Mouse (Mus musculus) embryonic facial prominence, embryonic 14.5 days (tissue): Measurements from ENCODE around the gene Emx1. TPM values are rescaled to one million over a fixed set of nuclear protein-coding genes. Genes with fewer than 3 reads are reported as not detected.

Source experiments
- ATAC-seq: fragments of 200-750 bp; cut with Nextera tagmentation; 2 replicates; pipeline ENCODE4 v1.8.0; 2017; ENCODE audit warnings: low read depth, moderate number of reproducible peaks, moderate TSS enrichment
- DNase-seq: peaks from one replicate; pipeline ENCODE4 v3.0.0-alpha.2; 2015; ENCODE audit warnings: low spot score
- H3K27ac ChIP-seq: fragments of 300-500 bp; sonication (generic); replicated peaks from 2 replicates; pipeline ENCODE4 v1.5.1; 2014; ENCODE audit warnings: low read depth, mild to moderate bottlenecking, low read length, moderate library complexity
- H3K27me3 ChIP-seq: fragments of 300-500 bp; sonication (generic); replicated peaks from 2 replicates; pipeline ENCODE4 v1.6.1; 2014; ENCODE audit warnings: low read length; ENCODE audit not compliant: control insufficient read depth, insufficient read depth
- H3K36me3 ChIP-seq: fragments of 300-500 bp; sonication (generic); 2 replicates; pipeline ENCODE4 v1.6.1; 2014; ENCODE audit warnings: low read length, mixed read lengths; ENCODE audit not compliant: control insufficient read depth, insufficient read depth
- H3K4me1 ChIP-seq: fragments of 300-500 bp; sonication (generic); 2 replicates; pipeline ENCODE4 v1.6.1; 2014; ENCODE audit warnings: antibody characterized with exemption, low read length; ENCODE audit not compliant: control insufficient read depth, insufficient read depth
- H3K4me2 ChIP-seq: fragments of 300-500 bp; sonication (generic); 2 replicates; pipeline ENCODE4 v1.6.1; 2014; ENCODE audit warnings: low read depth, mild to moderate bottlenecking, low read length, moderate library complexity, mixed read lengths
- H3K4me3 ChIP-seq: fragments of 300-500 bp; sonication (generic); 2 replicates; pipeline ENCODE4 v1.5.1; 2014; ENCODE audit warnings: low read depth, mild to moderate bottlenecking, low read length
- H3K9ac ChIP-seq: fragments of 300-500 bp; sonication (generic); 2 replicates; pipeline ENCODE4 v1.6.1; 2014; ENCODE audit warnings: low read depth, mild to moderate bottlenecking, low read length, moderate library complexity, mixed read lengths
- H3K9me3 ChIP-seq: fragments of 300-500 bp; sonication (generic); 2 replicates; pipeline ENCODE4 v1.6.1; 2016; ENCODE audit warnings: low read length; ENCODE audit not compliant: control insufficient read depth
- WGBS: fragments of 180-500 bp; shearing (Covaris S2); extraction: QIAGEN DNeasy Blood & Tissue Kit; methylation state at CpG from one replicate; pipeline ENCODE4 v1.1.7; 2014; 5-methylcytosine and 5-hydroxymethylcytosine counted together
- polyA plus RNA-seq: library from polyadenylated mRNA; unstranded; fragments of >200 nt; fragmentation: Nextera tagmentation; extraction: Ambion mirVana; gene quantifications from 2 replicates; pipeline ENCODE4 v1.2.1, GENCODE M21; 2014

The Emx1 gene
- polyA plus RNA-seq, 1 experiment from 2014 or later: 0.11 TPM

DNA sequence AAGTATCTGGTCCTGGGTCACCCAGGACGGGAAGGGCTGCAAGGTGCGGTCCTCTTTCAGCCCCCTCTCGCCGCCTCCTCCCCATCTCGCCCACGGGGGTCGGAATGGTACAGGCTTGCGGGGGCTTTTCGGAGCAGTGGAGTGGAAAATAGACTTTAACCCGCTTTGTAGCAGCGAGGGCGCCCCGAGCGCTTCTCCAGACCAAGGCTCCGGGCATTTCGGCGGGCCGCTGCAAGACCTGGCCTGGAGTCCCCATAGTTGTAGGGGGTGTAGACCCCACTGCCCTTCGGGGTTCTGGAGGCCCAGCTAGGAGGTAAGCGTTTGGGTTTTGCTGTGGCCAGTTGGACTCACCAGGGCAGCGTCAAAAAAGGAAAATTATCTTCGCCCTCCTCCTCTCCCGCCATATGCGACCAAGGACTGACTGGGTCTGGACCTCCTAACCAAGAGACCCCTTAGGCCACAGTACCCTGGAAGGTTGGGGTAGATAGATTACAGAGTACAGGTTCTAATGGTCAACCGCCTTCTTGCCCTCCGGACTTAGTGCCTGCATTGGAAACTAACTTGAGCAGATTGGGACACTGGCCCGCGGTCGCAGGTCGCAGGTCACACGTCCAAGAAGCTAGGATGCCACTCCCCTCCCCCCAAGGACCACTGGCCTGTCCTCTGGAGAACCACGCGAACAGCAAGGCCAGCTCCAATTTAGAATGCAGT is 1.1 kb upstream of the Emx1 start:
- peak overlapping the region; percentile 39 for H3K4me3 ChIP-seq
- 2% methylated on average over 33 of the region's 33 CpGs for WGBS
- no peak overlapping the region for H3K9ac ChIP-seq
- H3K4me2 ChIP-seq: peak overlapping the region; percentile 73
- H3K36me3 ChIP-seq: no peaks in the 10 kb centered on the region
- no peaks in the 10 kb centered on the region for H3K9me3 ChIP-seq
- no peak for DNase-seq
- no peak for ATAC-seq
- peaks cover 72% of the 10 kb centered on the region for H3K27me3 ChIP-seq
- H3K4me1 ChIP-seq: peaks cover 7% of the 10 kb centered on the region
- no peak overlapping the region for H3K27ac ChIP-seq

DNA sequence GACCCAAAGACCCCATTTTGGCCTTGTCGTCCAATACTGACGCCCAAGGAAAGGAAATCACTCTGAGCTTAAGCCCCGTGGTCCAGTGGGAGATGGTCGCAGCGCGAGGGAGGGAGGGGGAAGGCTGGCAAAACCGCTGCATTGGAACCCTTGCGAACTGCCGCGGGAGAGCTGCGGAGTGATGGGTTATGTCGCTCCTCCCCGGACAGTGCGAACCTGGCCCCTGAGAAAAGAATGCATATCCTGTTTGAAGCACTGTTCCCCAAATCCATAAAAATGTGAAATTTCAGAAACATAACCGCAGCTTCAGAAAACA is 536 bp upstream of the Emx1 start:
- H3K27me3 ChIP-seq: peaks cover 77% of the 10 kb centered on the region
- ATAC-seq (no peak), DNase-seq (no peak)
- no peaks in the 10 kb centered on the region for H3K36me3 ChIP-seq
- peaks cover 7% of the 10 kb centered on the region for H3K4me1 ChIP-seq
- H3K4me3 ChIP-seq: peak overlapping the region; percentile 39
- peak overlapping the region; percentile 73; the same call in 1 of the 2 replicates for H3K4me2 ChIP-seq
- H3K9me3 ChIP-seq: no peaks in the 10 kb centered on the region
- H3K9ac ChIP-seq: no peak overlapping the region
- no peak overlapping the region for H3K27ac ChIP-seq
- WGBS: 1% methylated on average over 15 of the region's 15 CpGs

DNA sequence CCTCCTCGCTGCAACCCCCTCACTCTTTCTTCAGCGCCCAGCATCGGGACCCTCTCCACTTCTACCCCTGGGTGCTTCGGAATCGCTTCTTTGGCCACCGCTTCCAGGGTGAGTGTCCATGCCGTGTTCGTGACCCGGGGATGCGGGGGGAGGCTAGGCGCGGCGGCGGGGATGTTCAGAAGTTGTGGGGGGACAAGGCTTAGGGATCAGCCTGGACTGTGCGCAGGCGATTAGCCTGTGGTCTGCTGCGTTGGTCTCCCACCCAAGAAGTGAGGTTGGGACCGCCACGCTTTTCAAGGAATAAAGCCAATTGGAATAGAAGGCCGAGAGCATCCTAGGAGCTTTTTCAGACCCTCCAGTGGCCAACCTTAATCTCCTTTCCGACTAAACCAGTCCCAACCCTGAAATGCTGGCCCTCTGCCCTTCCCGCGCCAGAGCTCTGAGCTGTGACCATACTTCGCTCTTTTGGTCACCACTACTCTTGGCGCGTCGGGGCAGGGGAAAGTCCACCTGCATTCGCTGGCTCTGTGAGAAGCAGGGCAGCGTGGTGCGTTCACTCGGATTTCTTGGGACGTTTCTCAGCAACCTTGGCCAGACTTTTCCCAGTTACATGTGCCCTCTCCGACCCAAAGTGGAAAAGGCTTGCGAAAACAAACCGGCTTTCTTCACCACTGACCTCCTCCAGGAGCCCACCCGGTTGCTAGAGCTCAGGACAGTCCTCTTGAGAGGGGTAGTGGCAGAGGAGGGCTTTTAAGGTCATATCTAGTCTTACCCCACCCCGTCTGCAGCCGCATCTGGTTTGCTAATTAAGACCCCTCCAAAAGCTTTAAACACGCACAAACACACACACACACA is 1.2 kb downstream of the Emx1 start:
- ATAC-seq (no peak), DNase-seq (no peak)
- 1% methylated on average over 37 of the region's 39 CpGs for WGBS
- no peak overlapping the region for H3K27ac ChIP-seq
- no peaks in the 10 kb centered on the region for H3K36me3 ChIP-seq
- peaks cover 7% of the 10 kb centered on the region for H3K4me1 ChIP-seq
- H3K9me3 ChIP-seq: no peaks in the 10 kb centered on the region
- peak overlapping the region; percentile 39 for H3K4me3 ChIP-seq
- peak overlapping the region; percentile 37; the same call in 1 of the 2 replicates for H3K9ac ChIP-seq
- H3K27me3 ChIP-seq: peaks cover 92% of the 10 kb centered on the region
- H3K4me2 ChIP-seq: peak overlapping the region; percentile 73

DNA sequence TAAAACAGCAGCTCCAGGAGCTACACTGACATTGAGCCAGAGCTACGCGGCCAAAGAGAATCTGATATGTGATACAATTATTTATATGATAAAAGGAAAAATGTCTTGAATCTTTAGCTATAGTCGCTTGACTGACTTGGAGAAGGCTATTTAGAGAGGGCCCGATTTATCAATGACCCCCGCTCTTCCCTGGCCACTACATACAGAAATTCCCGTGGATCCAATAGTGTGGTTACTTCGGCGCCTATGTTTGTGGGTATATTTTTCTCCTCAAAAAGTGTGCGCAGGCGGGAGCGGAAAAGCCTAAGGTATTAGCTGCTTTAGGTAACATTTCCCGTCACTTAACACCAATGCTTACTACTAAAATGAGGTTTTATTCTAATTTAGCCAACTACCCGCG is 2.1 kb downstream of the Emx1 start:
- Histone ChIP-seq H3K4me2 (peak overlapping the region; percentile 63; the same call in 1 of the 2 replicates), H3K36me3 (no peaks in the 10 kb centered on the region), H3K4me3 (peak overlapping the region; percentile 41), H3K27me3 (peaks cover 93% of the 10 kb centered on the region), H3K9ac (no peak overlapping the region), H3K4me1 (peaks cover 7% of the 10 kb centered on the region), H3K9me3 (no peaks in the 10 kb centered on the region), H3K27ac (no peak overlapping the region)
- no peak for ATAC-seq
- 7% methylated on average over 14 of the region's 14 CpGs for WGBS
- no peak for DNase-seq

DNA sequence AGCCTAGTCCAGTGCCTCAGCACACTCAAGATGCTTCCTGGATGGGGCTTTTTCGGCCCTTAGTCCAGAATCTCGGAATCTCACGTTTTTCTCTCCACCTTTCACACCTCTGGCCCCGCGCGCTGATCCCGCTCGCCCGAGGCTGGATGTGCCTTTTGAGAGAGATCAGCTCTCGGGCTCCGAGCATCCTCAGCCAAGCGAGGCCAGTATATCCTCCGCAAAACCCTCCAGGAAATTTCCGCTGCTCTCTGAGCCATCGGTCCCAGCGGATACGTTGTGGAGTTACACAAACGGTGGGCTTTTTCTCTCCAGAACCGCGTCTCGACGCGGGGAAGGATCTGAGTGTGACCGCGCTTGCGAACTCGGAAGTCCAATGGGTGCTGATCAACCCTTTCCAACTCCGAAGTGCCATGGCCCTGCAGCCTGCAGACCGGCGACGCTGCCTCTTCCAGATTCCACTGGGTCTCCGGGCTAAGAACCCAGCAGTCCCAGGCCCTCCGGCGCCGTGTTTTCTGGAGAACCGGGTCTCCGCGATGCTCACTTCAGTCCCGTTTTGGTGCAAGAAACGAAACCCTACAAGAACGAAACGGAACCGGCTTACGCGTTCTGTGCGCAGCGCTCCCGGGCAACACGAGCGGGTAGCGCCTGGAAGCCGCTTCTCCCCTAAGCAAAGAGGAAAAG is 2.8 kb downstream of the Emx1 start:
- DNase-seq (peak; percentile 26), ATAC-seq (no peak)
- peaks cover 96% of the 10 kb centered on the region for H3K27me3 ChIP-seq
- peak overlapping the region; percentile 63 for H3K4me2 ChIP-seq
- peak overlapping the region; percentile 43; the same call in 1 of the 2 replicates for H3K9ac ChIP-seq
- peak overlapping the region; percentile 41 for H3K4me3 ChIP-seq
- no peaks in the 10 kb centered on the region for H3K36me3 ChIP-seq
- no peak overlapping the region for H3K27ac ChIP-seq
- H3K9me3 ChIP-seq: no peaks in the 10 kb centered on the region
- 1% methylated on average over 52 of the region's 52 CpGs for whole genome bisulfite sequencing
- H3K4me1 ChIP-seq: peaks cover 7% of the 10 kb centered on the region

DNA sequence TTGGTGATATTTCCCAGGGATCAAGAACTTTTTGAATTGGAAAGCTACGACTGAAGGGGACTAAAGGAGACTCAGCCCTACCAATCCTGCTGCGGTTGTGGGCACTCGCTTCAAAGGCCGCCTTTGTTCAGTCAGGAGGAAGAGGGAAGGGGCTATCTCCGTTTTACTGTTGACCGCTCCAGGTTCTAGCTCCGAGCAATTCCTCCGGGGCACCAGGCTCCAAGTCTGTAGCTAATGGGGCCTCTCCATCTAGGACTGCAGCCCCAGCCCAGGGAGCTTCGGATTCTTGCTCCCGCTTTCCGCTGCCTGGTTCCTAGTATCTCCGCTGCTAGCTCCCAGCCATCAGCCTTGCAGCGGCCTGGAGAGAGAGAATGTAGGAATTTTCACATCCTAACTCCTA is 3.4 kb downstream of the Emx1 start:
- Histone ChIP-seq H3K9ac (0 out of 2 replicates have a peak overlapping the region, but pooled peaks have one; percentile 43), H3K36me3 (no peaks in the 10 kb centered on the region), H3K4me1 (peaks cover 7% of the 10 kb centered on the region), H3K27me3 (peaks cover 100% of the 10 kb centered on the region), H3K4me2 (peak overlapping the region; percentile 63), H3K9me3 (no peaks in the 10 kb centered on the region), H3K27ac (no peak overlapping the region), H3K4me3 (peak overlapping the region; percentile 41)
- 6% methylated on average over 11 of the region's 13 CpGs for WGBS
- DNase-seq: no peak
- no peak for ATAC-seq

DNA sequence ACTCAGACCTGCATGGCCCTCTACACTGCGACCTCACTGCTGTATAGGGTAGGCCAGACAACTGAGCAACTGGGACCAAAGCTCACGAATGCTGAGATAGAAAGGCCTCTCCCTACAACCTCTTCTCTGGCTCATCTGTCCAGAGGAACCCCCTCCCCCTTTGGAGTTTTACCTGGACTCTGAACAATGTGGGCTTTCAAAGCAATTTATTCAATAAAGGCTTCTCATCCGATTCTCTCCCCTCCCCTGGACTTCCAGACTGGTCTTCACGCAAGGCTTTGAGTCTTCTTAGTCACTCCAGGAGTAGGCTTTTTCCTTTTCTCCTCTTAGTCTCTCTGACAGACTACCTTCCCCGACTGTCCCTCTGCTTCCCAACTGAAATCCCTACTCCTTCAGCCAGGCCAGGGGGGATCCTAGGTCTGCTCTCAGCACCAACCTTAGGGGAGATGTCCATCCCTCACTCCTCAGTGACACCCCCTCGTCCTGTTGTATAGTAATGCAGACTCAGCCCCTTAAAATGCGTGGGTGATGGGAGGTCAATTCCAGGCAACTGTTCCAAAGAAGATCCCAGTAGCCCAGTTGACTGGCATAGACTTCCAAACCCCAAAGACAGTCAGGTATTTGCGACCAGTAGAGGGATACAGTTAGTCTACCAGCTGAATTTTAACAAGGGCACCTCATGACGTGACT is 4.7 kb downstream of the Emx1 start:
- Histone ChIP-seq H3K4me3 (no peak overlapping the region), H3K9ac (no peak overlapping the region), H3K4me1 (peaks cover 4% of the 10 kb centered on the region), H3K27me3 (peaks cover 98% of the 10 kb centered on the region), H3K36me3 (no peaks in the 10 kb centered on the region), H3K4me2 (no peak overlapping the region), H3K9me3 (no peaks in the 10 kb centered on the region), H3K27ac (no peak overlapping the region)
- DNase-seq (no peak), ATAC-seq (no peak)
- WGBS: 32% methylated on average over 9 of the region's 9 CpGs
